Mouse (Mus musculus): ENCODE results near the gene P4ha3.

DNA sequence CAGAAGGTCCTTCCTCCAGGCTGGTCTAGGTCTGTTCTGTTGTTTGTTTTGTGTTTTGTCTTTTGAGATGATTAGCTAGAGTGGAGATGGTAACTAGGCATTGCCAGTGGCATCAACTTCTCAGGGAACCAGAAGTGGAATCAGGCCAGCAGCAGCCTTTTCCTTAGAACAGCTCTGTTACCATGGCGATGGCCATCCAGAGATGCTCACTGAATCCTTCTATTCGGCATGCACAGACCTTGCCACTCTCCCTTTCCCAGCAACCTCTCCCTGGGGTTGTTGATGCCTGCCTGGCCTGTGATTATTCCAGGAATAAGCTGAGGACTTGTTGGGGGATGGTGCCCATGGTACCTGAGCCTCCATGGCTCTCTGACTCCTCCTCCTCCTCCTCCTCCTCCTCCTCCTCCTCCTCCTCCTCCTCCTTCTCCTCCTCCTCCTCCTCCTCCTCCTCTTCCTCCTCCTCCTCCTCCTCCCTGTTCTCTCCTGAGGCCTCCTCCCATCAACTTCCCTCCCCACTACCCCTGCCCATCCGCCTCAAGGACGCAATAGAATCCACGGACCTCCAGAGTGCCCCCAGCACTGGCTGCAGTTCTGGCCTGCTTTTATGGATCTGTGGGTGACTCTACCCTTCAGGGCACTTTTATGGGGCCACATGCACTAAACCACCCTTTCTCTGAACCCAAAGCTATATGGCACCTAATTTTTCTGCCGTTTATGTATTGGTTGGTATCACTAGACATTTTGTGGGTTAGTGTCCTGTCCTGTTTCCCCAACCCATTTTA, 22.7 kb downstream of the P4ha3 start:
- TF ChIP-seq CTCF (IDR thresholded peaks at IDR 0.05; ENCODE audit: control insufficient read depth, insufficient read depth, insufficient read length) (no peak), MAX (IDR thresholded peaks at IDR 0.05) (no peak), MYOD1 (IDR thresholded peaks at IDR 0.05; ENCODE audit: control insufficient read depth, insufficient read length, low read depth) (no peak)
